Mouse (Mus musculus): ENCODE measurements around the gene Ttc17. TPM values are rescaled to one million over a fixed set of nuclear protein-coding genes. Genes with fewer than 3 reads are reported as not detected.
"Not testable (repeated sequence)": the region's sequence is repeated elsewhere in the genome, so short reads cannot be mapped to it uniquely, and the experiment has no call there.

Gene Ttc17
- total RNA-seq (2021) = 10 to 100 TPM; 31.1 to 33.3 TPM
- long read RNA-seq, experiment 1, full-length matches to known transcripts = 11 of 14 reads
- long read RNA-seq, experiment 1, partial matches to known transcripts = 3 of 14 reads
- long read RNA-seq, experiment 1, other reads (novel, unspliced or antisense) = 0 of 14 reads
- long read RNA-seq, experiment 2, full-length matches to known transcripts = 7 of 12 reads
- long read RNA-seq, experiment 2, partial matches to known transcripts = 4 of 12 reads
- long read RNA-seq, experiment 2, other reads (novel, unspliced or antisense) = 1 of 12 reads

GRCm38 (mm10) chr2:94406083-94406957 lies at the start of gene Ttc17:
Ttc17 (minus strand) TSS chr2:94406689.
- DNase-seq (ENCODE audit: low spot score in 2 of 2) = peak; percentile 83 to 88
- intact Hi-C loops (cut with DNase I) = no loop called here

- intact Hi-C loops (cut with DNase I) = no loop called here
- no peak for DNase-seq (ENCODE audit: low spot score in 2 of 2)
Observed at GRCm38 (mm10) chr2:94449643-94450042, 43.2 kb upstream of the Ttc17 start.

GRCm38 (mm10) chr2:94436952-94437351 lies 30.5 kb upstream of the Ttc17 start:
- intact Hi-C loops (cut with DNase I) = no loop called here
- no peak for DNase-seq (ENCODE audit: low spot score in 2 of 2)

- DNase-seq (ENCODE audit: low spot score in 2 of 2) = no peak
- intact Hi-C loops (cut with DNase I) = no loop called here
Observed at GRCm38 (mm10) chr2:94435481-94435880, 29.0 kb upstream of the Ttc17 start.

- intact Hi-C loops (cut with DNase I) = no loop called here
- DNase-seq (ENCODE audit: low spot score in 2 of 2) = no peak
Observed at GRCm38 (mm10) chr2:94434833-94435232, 28.3 kb upstream of the Ttc17 start.

GRCm38 (mm10) chr2:94432214-94432613 lies 25.7 kb upstream of the Ttc17 start:
- intact Hi-C loops (cut with DNase I) = no loop called here
- no peak for DNase-seq (ENCODE audit: low spot score in 2 of 2)

- DNase-seq (ENCODE audit: low spot score in 2 of 2) = no peak
- intact Hi-C loops (cut with DNase I) = no loop called here
Observed at GRCm38 (mm10) chr2:94428456-94428855, 22.0 kb upstream of the Ttc17 start.

- DNase-seq (ENCODE audit: low spot score in 2 of 2) = no peak
- intact Hi-C loops (cut with DNase I) = no loop called here
Observed at GRCm38 (mm10) chr2:94407441-94407840, 952 bp upstream of the Ttc17 start.

GRCm38 (mm10) chr2:94407021-94407420 lies 532 bp upstream of the Ttc17 start:
- DNase-seq (ENCODE audit: low spot score in 2 of 2) = no peak
- intact Hi-C loops (cut with DNase I) = no loop called here

- intact Hi-C loops (cut with DNase I) = no loop called here
- DNase-seq (ENCODE audit: low spot score in 2 of 2) = peak; percentile 26 to 38
Observed at GRCm38 (mm10) chr2:94405397-94406082, 949 bp downstream of the Ttc17 start.

GRCm38 (mm10) chr2:94404512-94405240 lies 1.8 kb downstream of the Ttc17 start:
- DNase-seq (ENCODE audit: low spot score in 2 of 2) = no peak
- intact Hi-C loops (cut with DNase I) = no loop called here

- DNase-seq (ENCODE audit: low spot score in 2 of 2) = no peak
- intact Hi-C loops (cut with DNase I) = no loop called here
Observed at GRCm38 (mm10) chr2:94402561-94402960, 3.9 kb downstream of the Ttc17 start.

GRCm38 (mm10) chr2:94402096-94402495 lies 4.4 kb downstream of the Ttc17 start:
- no peak for DNase-seq (ENCODE audit: low spot score in 2 of 2)
- intact Hi-C loops (cut with DNase I) = no loop called here

- intact Hi-C loops (cut with DNase I) = no loop called here
- no peak for DNase-seq (ENCODE audit: low spot score in 2 of 2)
Observed at GRCm38 (mm10) chr2:94401006-94401405, 5.5 kb downstream of the Ttc17 start.

- intact Hi-C loops (cut with DNase I) = no loop called here
- peak in 1 of 2 experiments; percentile 45 for DNase-seq (ENCODE audit: low spot score in 2 of 2)
Observed at GRCm38 (mm10) chr2:94398138-94398970, 8.1 kb downstream of the Ttc17 start.

- no peak for DNase-seq (ENCODE audit: low spot score in 2 of 2)
- intact Hi-C loops (cut with DNase I) = no loop called here
Observed at GRCm38 (mm10) chr2:94397453-94397852, 9.0 kb downstream of the Ttc17 start.

GRCm38 (mm10) chr2:94396325-94396724 lies 10.2 kb downstream of the Ttc17 start:
- intact Hi-C loops (cut with DNase I) = no loop called here
- no peak for DNase-seq (ENCODE audit: low spot score in 2 of 2)

- DNase-seq (ENCODE audit: low spot score in 2 of 2); intact Hi-C loops (cut with DNase I): not testable (repeated sequence)
Observed at GRCm38 (mm10) chr2:94391127-94391526, 15.4 kb downstream of the Ttc17 start.

- intact Hi-C loops (cut with DNase I) = no loop called here
- no peak for DNase-seq (ENCODE audit: low spot score in 2 of 2)
Observed at GRCm38 (mm10) chr2:94389000-94389399, 17.5 kb downstream of the Ttc17 start.

Measured in left cerebral cortex, postnatal 14 days (tissue).